Mouse (Mus musculus): ENCODE results near the gene Slc25a45.
A peak's percentile ranks its signal among the peaks of the same experiment; 100 is the strongest.

Gene Slc25a45

DNA sequence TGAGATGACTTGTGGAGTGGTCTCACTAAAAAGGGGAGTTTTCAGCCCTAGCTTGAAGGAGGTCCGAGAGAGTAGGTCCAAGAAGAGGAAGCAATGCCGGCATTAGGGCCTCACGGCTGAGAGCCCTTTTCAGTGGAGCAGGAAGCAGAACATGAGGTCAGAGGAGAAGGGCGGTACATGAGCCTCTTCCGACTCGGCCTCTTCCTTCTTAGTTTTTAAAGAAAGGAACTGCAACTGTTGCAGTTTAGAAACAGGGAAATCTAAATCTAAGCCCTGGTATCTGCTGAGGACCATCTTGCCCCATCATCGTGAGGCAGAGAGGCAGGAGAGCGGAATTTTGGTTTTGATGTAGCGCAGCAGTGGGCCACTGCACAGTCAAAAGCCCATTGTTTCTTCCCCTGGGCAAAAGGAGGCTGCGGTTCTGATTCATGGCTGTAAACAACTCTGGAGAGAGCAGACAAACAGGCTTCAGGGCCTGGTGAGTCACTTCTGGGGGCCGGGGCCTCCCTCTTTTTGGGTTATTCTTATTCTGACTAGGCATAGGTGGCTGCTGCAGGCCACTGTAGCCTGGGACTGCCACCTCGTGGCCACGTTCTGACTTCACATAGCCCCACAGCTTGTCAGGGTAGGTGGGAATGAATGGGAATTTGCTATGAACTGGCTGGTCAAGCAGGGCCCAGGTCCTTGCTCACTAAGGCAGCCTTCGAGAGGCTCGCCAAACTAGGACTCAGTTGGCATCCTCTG lies at the start of gene Slc25a45:
Gene Slc25a45 (plus strand): TSS at position 191 of the 744 bp plus-strand sequence.
- DNase-seq (ENCODE audit: low spot score in 2 of 2): peak; percentile 81 to 82

DNA sequence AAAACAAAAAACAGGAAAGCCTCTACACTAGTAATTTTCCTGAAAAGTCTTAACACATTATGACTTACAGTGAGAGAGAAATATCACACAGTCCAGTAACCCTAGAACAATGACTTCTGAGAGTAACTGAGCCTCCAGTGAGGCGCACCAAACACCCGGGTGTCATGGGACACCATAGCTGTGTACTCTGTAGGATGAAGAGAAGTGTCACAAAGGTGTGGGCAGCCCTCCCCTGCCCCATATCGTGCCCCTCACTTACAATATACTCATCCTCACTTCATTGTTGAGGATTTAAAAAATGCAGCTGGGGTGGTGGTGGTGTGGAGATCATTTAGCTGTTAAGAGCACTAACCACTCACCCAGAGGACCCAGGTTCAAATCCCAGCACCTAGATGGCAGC lies 49.5 kb upstream of the Slc25a45 start:
- no peak for DNase-seq (ENCODE audit: low spot score in 2 of 2)

DNA sequence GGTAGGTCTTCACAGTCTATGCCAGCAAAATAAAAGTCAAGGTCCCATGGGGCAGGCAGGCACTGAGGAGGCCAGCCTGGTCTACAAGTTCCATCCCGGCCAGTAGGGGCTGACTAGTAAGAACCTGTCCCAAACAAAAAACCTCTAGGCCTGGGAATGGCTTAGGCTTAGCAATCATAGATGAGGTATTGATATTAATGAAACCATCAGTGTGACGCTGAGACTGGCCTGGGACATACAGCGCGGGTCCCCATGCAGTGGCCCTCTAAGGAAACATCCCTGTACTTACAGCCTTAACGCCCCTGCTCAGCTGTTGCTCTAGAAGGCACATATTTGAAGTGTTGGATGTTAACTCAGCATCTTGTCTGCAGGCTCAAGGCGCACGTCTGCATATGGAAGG lies 48.7 kb upstream of the Slc25a45 start:
- no peak for DNase-seq (ENCODE audit: low spot score in 2 of 2)

DNA sequence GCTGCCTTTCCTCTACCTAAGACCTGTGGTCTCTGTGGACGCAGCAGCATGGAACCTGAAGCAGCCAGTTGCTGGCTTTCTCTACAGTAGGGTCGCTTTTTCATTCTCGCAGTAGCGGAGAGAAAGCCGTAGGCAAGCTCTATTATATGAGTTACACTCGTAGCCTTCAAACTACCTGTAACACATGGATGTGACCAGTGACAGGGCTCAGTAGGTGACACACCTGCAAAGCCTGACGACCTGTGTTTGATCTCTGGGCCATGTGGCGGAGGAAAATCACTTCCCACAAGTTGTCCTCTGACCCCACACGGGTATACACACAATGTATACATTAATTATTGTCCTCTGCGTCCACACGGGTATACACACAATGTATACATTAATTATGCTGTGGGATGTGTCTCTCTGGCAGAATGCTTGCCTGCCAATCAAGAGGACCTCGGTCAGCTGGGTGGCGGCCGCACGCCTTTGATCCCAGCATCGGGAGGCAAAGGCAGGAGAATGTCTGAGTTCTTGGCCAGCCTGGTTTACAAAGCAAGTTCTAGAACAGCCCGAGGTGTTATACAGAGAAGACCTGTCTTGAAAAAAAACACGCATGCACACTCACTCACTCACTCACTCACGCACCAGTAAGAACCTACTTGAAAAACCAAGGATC lies 47.5 kb upstream of the Slc25a45 start:
- DNase-seq (ENCODE audit: low spot score in 2 of 2): no peak

DNA sequence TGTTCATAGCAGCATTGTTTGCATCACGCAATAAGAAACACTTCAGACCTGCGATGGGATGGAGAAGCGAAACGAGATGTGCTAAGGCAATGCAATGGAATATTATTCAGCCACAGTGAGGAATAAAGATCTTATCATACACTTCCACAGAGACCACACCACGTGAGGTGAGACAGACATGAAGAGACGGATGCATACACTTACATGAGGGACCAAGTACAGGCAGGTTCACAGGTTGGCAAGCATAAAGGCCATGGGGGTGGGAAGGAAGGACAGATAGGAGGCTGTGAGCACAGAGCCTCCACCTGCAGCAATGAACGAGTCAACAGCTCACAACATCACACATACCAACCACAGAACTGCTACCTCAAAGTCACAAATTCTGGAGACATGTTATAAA lies 46.8 kb upstream of the Slc25a45 start:
- DNase-seq (ENCODE audit: low spot score in 2 of 2): no peak

DNA sequence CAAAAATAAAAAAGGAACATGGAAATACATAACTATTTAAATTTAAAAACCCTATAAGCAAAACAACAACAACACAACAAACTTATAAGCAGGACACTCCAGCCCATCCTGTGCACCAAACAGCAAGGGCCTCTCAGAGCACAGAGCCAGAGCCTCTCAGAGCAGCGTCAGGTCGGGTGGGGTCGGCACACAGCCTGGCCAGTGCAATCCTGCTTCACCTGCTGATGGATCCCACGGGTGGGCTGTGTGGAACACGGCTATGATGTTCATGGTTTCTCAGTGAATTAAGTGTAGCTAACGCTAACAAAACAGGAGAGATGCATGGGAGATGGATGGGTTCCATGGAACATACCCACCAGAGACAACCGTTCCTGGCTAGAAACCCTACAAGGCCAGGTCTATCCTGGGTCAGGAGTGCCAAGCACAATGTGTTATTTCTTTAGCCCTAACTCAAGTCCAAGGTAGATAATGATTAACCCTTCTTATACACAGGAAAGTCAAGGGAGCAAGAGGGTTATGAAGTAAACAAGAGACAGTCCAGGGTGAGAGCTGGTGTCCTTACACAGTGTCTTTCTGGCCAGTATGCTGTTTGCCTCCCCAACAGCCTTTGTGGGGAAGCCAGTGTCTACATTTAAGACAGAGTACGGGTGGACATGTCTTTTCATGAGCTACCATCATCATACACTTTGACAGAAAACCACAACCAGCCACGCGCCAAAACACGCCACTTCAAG lies 46.2 kb upstream of the Slc25a45 start:
- DNase-seq (ENCODE audit: low spot score in 2 of 2): no peak

DNA sequence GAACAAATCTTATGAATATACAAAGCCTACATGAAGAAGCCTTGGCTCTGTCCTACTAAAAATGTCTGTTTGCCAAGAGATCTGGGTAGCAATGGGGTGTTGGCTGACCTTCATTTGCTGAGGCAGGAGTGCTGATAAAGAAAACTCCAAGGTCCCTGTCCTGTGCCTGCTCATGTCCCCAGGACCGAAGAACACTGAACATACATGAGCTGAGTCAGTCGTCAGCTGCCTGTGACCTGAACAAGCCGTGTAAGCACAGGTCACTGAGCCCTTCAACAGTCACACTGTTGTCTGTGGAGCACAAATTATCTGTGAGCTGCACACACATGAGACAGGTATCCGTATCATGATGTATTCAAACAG lies 45.7 kb upstream of the Slc25a45 start:
- DNase-seq (ENCODE audit: low spot score in 2 of 2): no peak

DNA sequence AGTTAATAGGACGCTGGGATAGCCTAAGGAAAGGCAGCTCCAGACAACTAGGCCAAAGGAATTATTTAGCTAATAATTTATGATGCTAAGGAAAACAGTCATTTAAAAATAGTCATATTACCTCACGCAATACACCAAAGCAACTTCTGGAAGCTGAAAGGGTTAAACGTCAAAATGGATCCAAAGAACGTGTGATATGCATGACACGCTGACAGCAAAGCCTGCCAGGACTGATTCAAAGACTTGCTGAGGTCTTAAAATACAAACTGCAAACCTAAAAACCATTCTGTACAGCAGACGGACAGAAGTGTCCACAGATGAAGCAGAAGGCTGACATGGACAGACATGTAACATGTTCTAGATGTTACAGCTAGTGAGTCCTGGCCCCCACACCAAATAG lies 45.3 kb upstream of the Slc25a45 start:
- DNase-seq (ENCODE audit: low spot score in 2 of 2): no peak

DNA sequence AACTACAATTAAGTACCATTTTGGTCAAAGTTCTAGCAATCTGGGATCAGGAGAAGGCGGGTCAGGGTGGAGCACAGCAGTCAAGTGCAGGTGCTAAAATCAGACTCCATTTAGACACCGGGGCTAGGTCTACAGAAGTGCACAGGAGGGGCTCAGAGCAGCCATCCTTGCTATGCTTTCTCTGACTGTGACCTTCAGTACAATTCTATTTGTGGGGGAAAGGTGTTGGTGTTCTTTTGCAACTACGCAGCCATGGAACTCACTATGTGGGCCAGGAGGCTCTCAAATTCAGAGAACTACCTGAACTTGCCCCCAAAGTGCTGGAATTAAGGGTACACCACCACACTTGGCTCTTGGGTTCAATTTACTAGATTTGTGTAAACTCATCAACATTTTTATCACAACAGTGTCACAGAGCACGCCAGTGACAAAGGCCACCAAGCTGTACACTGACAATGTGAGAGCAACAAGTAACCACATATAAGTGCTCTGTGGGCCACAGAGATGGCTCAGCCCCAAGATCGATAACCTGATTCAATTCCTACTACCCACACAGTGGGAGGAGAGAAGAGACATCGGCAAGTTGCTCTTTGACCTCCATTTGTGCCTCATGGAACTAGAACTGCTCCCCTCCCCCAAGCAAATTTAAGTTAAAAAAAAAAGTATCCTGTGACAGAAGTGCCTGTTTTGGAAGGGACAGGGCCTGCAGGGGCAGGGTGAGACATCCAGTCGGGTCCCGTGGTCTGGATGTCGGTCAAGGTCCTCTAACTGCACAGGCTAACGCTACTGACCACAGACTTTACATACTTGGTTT lies 44.1 kb upstream of the Slc25a45 start:
- no peak for DNase-seq (ENCODE audit: low spot score in 2 of 2)

DNA sequence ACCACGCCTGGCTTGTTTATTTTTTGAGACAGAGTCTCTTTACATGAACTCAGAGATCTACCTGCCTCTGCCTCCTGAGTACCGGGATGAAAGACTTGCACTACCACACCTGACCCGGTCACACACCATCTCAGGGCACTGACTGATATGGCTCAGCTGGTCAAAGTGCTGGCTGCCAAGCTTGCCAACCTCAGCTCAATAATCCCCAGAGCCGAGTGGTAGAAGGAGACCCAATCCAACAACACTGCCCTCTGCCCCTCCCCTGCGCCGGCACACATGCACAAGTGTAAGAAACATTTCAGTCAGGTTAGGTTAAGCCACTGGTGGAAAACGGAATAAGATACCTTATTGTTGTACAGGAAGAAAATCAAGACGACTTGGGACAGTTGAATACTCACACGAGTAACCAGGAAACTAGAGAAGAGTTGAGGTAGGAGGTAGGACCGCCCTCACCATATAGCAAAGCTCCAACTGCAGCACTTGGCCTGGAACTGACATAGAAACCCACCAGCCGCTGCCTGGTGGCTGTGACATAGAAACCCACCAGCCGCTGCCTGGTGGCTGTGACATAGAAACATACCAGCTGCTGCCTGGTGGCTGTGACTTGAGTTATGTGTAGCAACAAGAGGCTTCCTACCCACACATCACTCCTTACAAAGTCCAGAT lies 43.2 kb upstream of the Slc25a45 start:
- DNase-seq (ENCODE audit: low spot score in 2 of 2): no peak

DNA sequence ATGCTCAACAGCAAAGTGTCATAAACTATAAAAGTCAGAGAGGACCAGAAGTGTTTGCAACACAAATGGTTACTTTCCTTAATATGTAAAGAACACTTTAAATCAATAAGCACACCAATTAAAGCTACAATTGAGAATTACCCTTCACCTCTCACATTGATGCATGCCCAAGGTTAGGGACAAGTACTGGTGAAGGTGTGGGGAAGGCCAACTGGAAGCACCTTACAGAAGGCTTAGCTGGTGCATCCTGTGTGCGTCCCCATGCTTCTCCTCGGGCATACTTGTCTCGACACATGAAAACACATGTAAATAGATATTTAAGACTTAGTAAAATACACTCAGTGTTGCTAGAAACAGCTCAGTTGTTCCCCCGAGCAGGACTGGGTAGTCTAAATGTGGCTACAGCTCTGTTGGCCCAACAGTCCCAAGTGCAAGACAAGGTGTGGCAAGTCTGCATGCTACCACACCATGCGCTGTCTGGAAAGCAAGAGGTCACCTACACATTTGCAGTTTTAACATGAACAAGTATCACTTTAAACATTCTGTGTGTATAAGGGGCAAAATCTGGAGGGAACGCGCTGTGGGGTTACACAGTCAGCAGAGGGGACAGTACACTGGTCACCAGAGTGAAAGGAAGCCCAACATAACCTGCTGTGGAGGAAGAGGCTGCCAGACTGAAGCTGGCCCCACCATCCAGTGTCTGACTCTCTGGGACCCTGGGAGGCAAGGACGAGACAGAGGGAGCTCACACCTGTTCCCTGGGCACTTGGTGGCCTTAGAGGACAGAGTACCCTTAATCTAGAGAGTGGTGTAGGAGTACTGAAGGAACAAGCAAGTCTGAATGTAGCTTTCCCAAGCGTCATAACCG lies 42.3 kb upstream of the Slc25a45 start:
- DNase-seq (ENCODE audit: low spot score in 2 of 2): no peak

DNA sequence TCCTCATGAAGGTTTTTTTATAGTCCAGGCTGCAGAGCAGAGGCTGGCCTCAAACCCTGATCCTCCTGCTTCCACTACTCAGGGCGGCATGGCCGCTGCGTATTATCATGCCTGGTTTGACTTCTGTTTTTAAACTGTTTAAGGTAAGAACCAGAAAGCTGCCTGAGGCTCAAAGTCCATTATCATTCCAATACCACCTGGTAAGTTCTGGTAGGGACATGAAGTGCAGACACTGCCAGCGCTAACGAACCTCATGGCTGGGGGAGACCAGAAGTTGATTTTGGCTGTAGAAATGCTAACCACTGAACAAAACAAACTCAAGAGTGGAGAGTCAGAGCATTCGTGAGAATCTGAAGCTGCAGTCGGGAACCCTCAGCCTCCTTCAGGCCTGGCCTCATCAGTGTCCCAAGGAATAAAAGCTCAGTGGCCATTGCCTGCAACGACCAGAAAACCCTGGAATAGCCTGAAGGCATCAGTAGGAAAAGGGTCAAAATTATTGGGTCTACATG lies 41.6 kb upstream of the Slc25a45 start:
- no peak for DNase-seq (ENCODE audit: low spot score in 2 of 2)

DNA sequence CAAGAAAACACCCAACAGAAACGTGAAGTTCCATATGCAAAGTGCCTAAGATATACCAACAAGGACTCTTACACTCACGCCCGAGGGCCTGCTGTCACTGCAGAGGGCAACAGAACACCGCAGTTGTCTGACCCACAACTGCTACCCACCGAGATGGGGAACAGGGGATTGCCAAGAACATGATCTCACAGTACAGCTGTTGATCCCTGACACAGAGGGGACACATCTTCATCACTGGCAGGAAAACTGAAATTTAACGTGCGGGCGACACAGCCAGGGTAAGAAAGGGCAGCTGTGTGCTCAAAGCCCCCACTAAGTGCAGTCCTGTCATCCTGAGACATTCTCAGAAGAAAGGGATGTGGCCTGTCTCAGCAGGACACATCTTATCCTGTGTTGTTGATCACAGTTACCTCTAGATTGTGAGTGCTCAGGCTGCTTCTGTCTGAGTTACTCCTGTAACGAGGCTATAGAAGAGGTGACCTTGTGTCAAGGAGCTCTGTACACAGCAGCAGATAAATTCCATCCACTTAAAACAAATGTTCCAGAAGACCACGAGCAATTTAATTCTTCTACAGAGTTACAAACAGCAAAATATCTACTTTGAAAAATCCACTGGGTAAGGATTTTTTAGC lies 40.6 kb upstream of the Slc25a45 start:
- no peak for DNase-seq (ENCODE audit: low spot score in 2 of 2)

DNA sequence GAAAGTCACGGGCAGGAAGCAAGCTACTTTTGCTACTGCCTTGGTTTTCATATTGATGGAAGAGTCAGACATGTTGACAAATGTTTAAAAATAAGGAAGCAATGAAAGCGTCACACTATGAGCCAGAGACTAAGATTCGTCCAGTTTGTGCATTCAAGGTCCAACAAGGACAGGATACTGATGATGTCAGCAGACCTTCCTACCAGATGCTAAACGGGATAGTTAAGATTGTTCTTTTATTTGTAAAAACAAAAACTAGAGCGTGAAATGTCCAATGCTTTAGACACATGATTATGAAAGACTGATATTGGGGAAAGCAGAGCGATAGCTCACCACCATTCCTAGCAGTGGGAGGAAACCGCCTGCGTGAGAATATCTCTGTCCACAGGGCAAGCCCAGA lies 40.0 kb upstream of the Slc25a45 start:
- DNase-seq (ENCODE audit: low spot score in 2 of 2): no peak

DNA sequence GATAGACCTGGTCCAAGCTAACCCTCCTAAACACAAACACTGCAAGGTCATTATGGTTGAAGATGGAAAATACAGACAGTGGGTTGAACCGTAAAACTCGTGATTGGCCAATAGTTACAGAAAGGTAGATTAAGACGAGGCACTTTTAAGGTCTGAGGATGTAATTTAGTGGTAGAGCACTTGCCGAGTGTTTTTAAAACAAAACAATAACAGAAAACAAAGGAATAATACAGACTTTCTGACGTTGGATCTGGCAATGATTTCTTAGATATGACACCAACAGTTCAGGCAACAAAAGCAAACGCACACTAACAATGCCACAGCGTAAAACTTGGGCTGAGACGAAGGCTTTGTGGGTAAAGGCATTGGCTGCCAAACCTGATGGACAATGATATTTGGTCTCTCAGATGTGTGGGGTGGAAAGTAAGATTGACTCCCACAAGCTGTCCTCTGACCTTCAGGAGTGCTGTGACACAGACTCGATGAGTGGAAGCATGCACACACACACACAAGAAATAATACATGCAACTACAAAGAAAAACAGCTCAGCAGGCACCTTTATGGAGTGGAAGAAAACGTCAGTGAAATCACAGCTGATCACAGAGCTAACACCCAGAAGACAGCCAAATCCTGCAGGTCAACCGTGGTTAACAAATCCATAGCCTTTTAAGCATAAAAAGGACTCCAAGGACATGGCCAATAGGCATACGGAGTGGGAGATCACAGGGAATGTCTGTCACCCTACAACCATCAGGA lies 39.3 kb upstream of the Slc25a45 start:
- no peak for DNase-seq (ENCODE audit: low spot score in 2 of 2)

DNA sequence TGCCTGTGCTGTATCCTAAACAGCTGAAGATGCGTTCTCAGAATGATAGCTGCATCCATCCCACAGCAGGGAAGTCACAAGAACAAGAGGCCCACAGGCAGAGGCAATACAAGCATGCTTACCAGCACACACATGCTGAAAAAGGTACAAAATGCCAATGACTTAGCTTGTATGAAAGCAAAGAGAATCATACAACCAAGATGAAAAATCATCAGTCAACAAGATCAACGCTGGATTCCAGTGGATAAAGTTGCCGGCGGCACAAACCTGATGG lies 38.8 kb upstream of the Slc25a45 start:
- no peak for DNase-seq (ENCODE audit: low spot score in 2 of 2)

DNA sequence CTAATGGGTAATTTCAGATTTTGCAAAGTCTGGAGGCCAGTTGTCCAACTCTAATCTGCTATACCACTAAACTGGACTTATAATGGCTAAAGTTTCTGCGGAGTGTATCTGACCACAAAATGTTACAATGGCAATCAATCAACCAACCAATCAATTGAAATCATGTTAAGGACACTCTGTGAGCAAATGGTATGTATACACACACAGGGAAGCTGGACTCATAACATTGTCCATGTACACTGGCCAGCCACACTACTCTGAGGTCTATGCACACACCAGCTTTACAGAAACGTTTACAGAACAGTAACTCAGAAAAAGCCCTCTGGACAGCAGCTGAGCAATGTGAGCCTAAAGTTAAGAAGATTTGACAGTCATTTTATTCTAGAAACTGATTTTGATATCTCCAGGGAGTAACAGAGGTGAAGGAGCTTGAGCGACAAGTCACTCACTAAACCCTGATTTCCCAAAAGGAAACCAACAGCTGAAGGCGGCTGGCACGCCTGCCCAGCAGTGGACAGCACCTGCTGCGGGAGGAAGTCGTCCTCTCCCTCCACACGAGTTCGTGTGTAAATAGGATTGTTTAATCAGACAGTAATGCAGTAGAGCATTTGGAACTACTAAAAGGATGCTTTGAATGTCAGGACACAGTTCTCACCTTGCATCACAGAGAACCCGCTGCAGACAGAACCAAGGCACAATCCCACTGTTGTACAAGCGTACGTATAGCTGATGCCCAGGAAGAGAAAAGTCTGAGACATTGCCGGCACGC lies 38.1 kb upstream of the Slc25a45 start:
- DNase-seq (ENCODE audit: low spot score in 2 of 2): no peak

DNA sequence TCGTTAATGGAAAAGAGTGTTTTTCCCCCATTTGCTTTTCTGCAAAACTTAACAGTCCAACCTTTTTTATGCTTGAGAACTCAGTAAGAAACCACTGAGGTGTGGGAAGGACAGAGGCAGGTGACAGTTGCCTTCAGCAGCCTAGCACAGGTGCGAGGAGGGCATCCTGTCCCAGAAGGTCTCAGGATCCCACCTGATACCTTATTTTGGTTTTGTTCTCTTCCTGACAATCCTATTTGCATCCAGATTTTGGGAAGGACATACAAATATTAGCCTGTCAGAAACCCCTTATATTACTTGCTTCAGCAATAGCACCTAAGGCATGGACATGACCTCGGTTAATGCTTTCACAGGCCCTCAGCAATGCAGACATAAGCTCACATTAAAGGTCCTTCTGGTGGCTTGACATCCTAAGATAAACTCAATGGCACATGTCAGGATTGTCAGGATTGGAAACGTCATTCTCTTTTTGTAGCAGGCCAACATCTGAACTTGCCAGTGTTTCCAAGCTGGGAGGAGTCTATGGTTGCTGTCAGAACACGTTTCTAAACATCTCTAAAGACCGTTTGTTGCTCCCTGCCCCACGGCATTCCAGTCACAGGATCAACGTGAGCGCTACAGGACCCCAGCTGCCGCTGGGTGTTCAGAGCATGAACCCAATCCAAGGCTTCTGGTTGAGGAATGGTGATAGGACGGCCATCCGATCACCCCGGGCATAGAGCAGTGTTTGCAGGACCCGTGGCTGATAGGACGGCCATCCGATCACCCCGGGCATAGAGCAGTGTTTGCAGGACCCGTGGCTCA lies 37.3 kb upstream of the Slc25a45 start:
- no peak for DNase-seq (ENCODE audit: low spot score in 2 of 2)
